Mouse (Mus musculus) layer of hippocampus, postnatal 10 days (tissue): ENCODE data around the gene Zdhhc9. TPM values are rescaled to one million over a fixed set of nuclear protein-coding genes. Genes with fewer than 3 reads are reported as not detected.

ENCODE experiments used
- DNase-seq, 2 experiments: peaks; one replicate each; pipeline ENCODE4 v3.0.0; 2021; ENCODE audit warnings: low spot score in 2 of 2
- total RNA-seq, 2 experiments: library from RNA; stranded (reverse); gene quantifications; 2 replicates each; pipeline ENCODE4 v1.2.3; 2021

The Zdhhc9 gene
- total RNA-seq, 2 experiments from 2014 or later = 49.9 to 52.1 TPM

GRCm38 (mm10) chrX:48127502-48128218, 81.0 kb downstream of the Zdhhc9 start:
- no peak for DNase-seq

DNA sequence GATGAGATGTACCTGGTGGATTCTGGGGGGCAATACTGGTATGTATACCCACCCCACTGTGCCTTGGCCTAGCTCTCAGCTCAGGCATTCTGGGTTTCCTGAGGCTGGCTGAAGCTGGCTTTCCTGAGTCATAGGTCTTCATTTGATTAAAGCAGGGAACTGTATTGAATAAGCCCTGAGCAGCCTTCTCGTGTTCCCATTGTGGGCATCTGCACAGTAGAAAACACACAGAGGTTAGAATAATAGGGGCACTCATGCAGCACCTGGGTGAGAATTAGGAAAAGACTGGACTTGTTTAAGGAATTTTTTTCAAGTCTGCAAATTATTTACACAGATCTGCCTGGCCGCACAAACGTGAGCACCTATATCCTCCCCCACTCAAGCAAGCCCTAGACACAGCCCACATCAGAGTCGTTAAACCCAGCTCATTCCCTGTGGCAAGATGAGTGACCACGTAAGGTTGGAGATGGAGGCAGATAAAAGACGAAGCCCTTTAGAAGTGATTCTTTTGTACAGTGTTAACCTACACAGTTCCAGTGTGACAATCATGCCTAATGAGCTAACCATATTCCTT, 81.7 kb downstream of the Zdhhc9 start:
- no peak for DNase-seq

- DNase-seq = peak; percentile 64 to 74
Measured at GRCm38 (mm10) chrX:48124132-48125071, 84.3 kb downstream of the Zdhhc9 start.

Other genes starting within 250 kb of the Zdhhc9 start
- 10 to 100 TPM; 12.3 to 17.5 TPM for gene Apln, start 174.0 kb downstream of the Zdhhc9 start, total RNA-seq
- under 1 TPM; 0.75 to 0.85 TPM for gene Xpnpep2, start 100.2 kb downstream of the Zdhhc9 start, total RNA-seq
- gene Sash3, start 62.4 kb downstream of the Zdhhc9 start, total RNA-seq = 1 to 10 TPM; 1.0 to 1.7 TPM
- gene Utp14a, start 48.0 kb upstream of the Zdhhc9 start, total RNA-seq = 10 to 100 TPM; 18.4 to 22.4 TPM
- gene Bcorl1, start 132.5 kb upstream of the Zdhhc9 start, total RNA-seq = 10 to 100 TPM; 17.6 to 19.6 TPM